ENCODE assay signal across 12 mouse cellular contexts in the genomic region with DNA sequence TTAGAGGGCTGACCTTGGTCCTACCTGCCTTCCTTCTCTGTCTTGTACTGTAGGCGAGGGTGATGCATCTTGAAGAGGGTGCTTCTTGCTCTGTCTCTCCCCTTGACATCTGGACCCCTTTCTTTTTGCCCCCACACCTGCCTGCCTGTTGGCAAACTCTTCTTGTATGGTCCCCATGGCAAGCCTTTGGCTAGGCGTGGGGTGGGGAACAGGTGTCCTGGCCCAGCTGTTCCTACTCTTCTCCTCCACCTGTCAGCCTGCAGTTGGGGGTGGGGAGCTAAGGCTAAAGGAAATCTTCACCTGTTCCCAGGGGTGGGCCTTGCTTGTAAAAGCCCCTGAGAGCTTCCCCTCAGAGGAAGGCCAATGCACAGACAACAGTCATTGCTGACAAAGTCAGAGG. TPM values are rescaled to one million over a fixed set of nuclear protein-coding genes. Genes with fewer than 3 reads are reported as not detected.
DNase-seq lines count a peak whose midpoint lies in the region; ATAC-seq and TF ChIP-seq lines count a peak whose summit lies in the region.
"Had no signal": no experiment of that assay in that cellular context is flagged by ENCODE, and none has a peak within 500 bp of the region (broad histone marks: within the 10 kb centered on the region; RNA-seq: fewer than 3 reads in every experiment).

No protein-coding gene starts in this region.

- DNase-seq in heart, adult 11 months = peak; percentile 89
- no peak for DNase-seq in heart, postnatal 14 days
- no peak for DNase-seq in midbrain, embryonic 10.5 days (ENCODE audit: low spot score)
- no peak for DNase-seq in midbrain, embryonic 11.5 days (ENCODE audit: low spot score, missing footprints)
- no peak for DNase-seq in limb, embryonic 10.5 days (ENCODE audit: low spot score)
- peak; percentile 85 for DNase-seq in thymus, postnatal 14 days
- DNase-seq in left cerebral cortex, postnatal 14 days (ENCODE audit: low spot score in 2 of 2) = no peak
- no peak for DNase-seq in lung, postnatal 0 days (ENCODE audit: low spot score)
- DNase-seq: embryo, embryonic 11 days; layer of hippocampus, postnatal 36 days; lung, postnatal 10 days had no signal

- H3K4me2 ChIP-seq in midbrain, embryonic 11.5 days = no peak overlapping the region
- no peak overlapping the region for H3K4me2 ChIP-seq in lung, postnatal 0 days (replicated peaks; ENCODE audit: low read depth, low read length)

- 83% methylated on average over 2 of the region's 2 CpGs for WGBS in midbrain, embryonic 10.5 days
- WGBS in midbrain, embryonic 11.5 days = 64% methylated on average over 2 of the region's 2 CpGs
- 76% methylated on average over 2 of the region's 2 CpGs for whole genome bisulfite sequencing in limb, embryonic 10.5 days
- WGBS in lung, postnatal 0 days = 79% methylated on average over 2 of the region's 2 CpGs

- peaks cover 100% of the 10 kb centered on the region for H3K4me1 ChIP-seq in midbrain, embryonic 10.5 days
- peaks cover 77% of the 10 kb centered on the region for H3K4me1 ChIP-seq in midbrain, embryonic 11.5 days (ENCODE audit: control insufficient read depth, insufficient read depth, low read length)
- H3K4me1 ChIP-seq in limb, embryonic 10.5 days = peaks cover 99% of the 10 kb centered on the region
- peaks cover 58% of the 10 kb centered on the region for H3K4me1 ChIP-seq in lung, postnatal 0 days (ENCODE audit: insufficient read depth, low read depth, low read length)

- TF ChIP-seq CTCF in lung, postnatal 0 days (IDR thresholded peaks at IDR 0.05) = no peak

- intact Hi-C loops in heart, postnatal 14 days (cut with DNase I) = no loop called here
- intact Hi-C loops in left cerebral cortex, postnatal 14 days (cut with DNase I) = no loop called here

- H3K9me3 ChIP-seq in midbrain, embryonic 10.5 days (replicated peaks) = no peaks in the 10 kb centered on the region
- no peaks in the 10 kb centered on the region for H3K9me3 ChIP-seq in midbrain, embryonic 11.5 days (ENCODE audit: control insufficient read depth, low read length)
- H3K9me3 ChIP-seq in limb, embryonic 10.5 days (replicated peaks) = no peaks in the 10 kb centered on the region
- no peaks in the 10 kb centered on the region for H3K9me3 ChIP-seq in lung, postnatal 0 days (ENCODE audit: low read length)

- H3K27ac ChIP-seq in midbrain, embryonic 10.5 days (replicated peaks) = peak overlapping the region; percentile 92; the same call in 1 of the 2 replicates
- H3K27ac ChIP-seq in midbrain, embryonic 11.5 days (ENCODE audit: low read depth, low read length) = no peak overlapping the region
- peak overlapping the region; percentile 11; the same call in 1 of the 2 replicates for H3K27ac ChIP-seq in limb, embryonic 10.5 days
- H3K27ac ChIP-seq in lung, postnatal 0 days (ENCODE audit: low read length) = no peak overlapping the region

- no peak for TF ChIP-seq EP300 in lung, postnatal 0 days (IDR thresholded peaks at IDR 0.05)

- no peak for ATAC-seq in midbrain, embryonic 11.5 days (ENCODE audit: low FRiP score)
- ATAC-seq in lung, postnatal 0 days = no peak
- ATAC-seq: forebrain, embryonic 16.5 days had no signal

- no peaks in the 10 kb centered on the region for H3K27me3 ChIP-seq in midbrain, embryonic 10.5 days (ENCODE audit: low read depth, poor library complexity, severe bottlenecking)
- no peaks in the 10 kb centered on the region for H3K27me3 ChIP-seq in midbrain, embryonic 11.5 days (ENCODE audit: control insufficient read depth, insufficient read depth, low read length)
- no peaks in the 10 kb centered on the region for H3K27me3 ChIP-seq in limb, embryonic 10.5 days (ENCODE audit: low read depth, poor library complexity, severe bottlenecking)
- H3K27me3 ChIP-seq in lung, postnatal 0 days (replicated peaks; ENCODE audit: insufficient read depth, low read length) = no peaks in the 10 kb centered on the region

- H3K36me3 ChIP-seq in midbrain, embryonic 10.5 days = no peaks in the 10 kb centered on the region
- H3K36me3 ChIP-seq in midbrain, embryonic 11.5 days (ENCODE audit: control insufficient read depth, insufficient read depth, low read length) = no peaks in the 10 kb centered on the region
- H3K36me3 ChIP-seq in limb, embryonic 10.5 days = 0 out of 2 replicates have a peak, but pooled peaks cover 3% of the 10 kb centered on the region
- H3K36me3 ChIP-seq in lung, postnatal 0 days (ENCODE audit: insufficient read depth, low read length) = no peaks in the 10 kb centered on the region

- no peak overlapping the region for H3K4me3 ChIP-seq in midbrain, embryonic 10.5 days
- H3K4me3 ChIP-seq in midbrain, embryonic 11.5 days (ENCODE audit: low read depth, low read length) = no peak overlapping the region
- no peak overlapping the region for H3K4me3 ChIP-seq in limb, embryonic 10.5 days
- H3K4me3 ChIP-seq in lung, postnatal 0 days (ENCODE audit: low read depth, low read length) = no peak overlapping the region

- H3K9ac ChIP-seq in midbrain, embryonic 11.5 days (ENCODE audit: low read length) = no peak overlapping the region
- H3K9ac ChIP-seq in lung, postnatal 0 days (replicated peaks; ENCODE audit: low read depth) = no peak overlapping the region

RNA-seq across cellular contexts. Expression of gene Mef2d, which starts 5.3 kb away (rescaled TPM):
- 100 to 1,000 TPM; 128 to 130 TPM for total RNA-seq in heart, postnatal 14 days (2021)
- polyA plus RNA-seq in midbrain, embryonic 10.5 days (2016; fragmentation: Nextera tagmentation; extraction: Ambion mirVana) = 8.2 and 11.0 TPM in 2 replicates
- polyA plus RNA-seq in midbrain, embryonic 11.5 days (2014; fragmentation: Nextera tagmentation; extraction: Ambion mirVana) = 9.0 and 10.9 TPM in 2 replicates
- polyA plus RNA-seq in limb, embryonic 10.5 days (2016; fragmentation: Nextera tagmentation; extraction: Ambion mirVana) = 12.3 and 14.0 TPM in 2 replicates
- 100 to 1,000 TPM; 196 to 201 TPM for total RNA-seq in left cerebral cortex, postnatal 14 days (2021)
- 14.4 and 15.4 TPM in 2 replicates for polyA plus RNA-seq in lung, postnatal 0 days (2015; fragmentation: Nextera tagmentation; extraction: Ambion mirVana)

Comparison
In these comparisons a context has a peak if more than half of its experiments do, and no peak if none do; other contexts are left out.
1. DNase-seq: peak in heart, adult 11 months (single experiment) and thymus, postnatal 14 days (single experiment); none in heart, postnatal 14 days (0 of 2), midbrain, embryonic 10.5 days (single experiment), midbrain, embryonic 11.5 days (single experiment), limb, embryonic 10.5 days (single experiment), left cerebral cortex, postnatal 14 days (0 of 2) and lung, postnatal 0 days (single experiment).
2. H3K27ac ChIP-seq: peak in midbrain, embryonic 10.5 days (single experiment) and limb, embryonic 10.5 days (single experiment); none in midbrain, embryonic 11.5 days (single experiment) and lung, postnatal 0 days (single experiment).